Mouse (Mus musculus) 3T3-L1 (cell line): ENCODE results near the gene Phtf1.

ENCODE experiments used
- DNase-seq: peaks from one replicate; pipeline ENCODE4 v3.0.0-alpha.2; 2015; ENCODE audit warnings: low read depth, low spot score

The Phtf1 gene

DNA sequence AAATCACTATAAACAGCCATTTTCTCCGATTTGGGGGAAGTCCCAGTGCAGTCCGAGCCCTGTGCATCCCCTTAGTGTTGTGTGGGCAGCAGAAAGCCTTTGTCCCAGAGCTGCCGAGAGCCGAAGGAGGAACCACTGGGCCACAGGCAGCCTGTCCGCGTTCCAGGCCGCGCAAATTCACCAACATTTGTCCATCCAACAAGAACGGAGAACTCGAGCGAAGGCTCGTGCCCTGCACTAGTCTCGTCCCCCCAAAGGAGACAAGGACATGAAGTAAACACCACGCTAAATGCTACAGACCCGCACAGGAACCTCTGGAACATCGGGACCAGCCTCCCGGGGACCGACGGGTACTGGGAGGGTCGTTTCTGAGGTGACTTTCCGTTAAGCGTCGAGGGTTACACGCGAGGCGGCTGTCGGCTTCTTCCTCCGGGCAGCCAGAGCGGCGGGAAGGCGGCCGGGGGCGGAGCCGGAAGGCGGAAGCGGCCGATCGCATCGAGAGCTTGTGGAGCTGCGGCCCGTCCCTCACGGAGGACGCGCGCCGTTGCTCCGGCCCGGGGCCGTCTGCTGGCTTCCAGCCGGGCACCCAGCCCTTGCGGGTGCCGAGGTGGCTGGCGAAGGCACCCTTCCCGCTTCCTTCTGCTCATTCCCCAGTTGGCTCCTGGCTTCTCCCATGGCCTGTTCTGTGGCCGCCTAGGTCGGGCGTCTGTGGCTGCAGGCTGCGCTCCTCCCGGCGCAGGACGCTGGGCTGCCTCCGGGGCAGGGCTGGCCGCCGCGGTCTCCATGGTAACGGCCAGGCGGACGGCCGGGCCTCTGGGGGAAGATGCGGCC is at the start of gene Phtf1:
TSS of gene Phtf1 (plus strand) at position 250 of the 831 bp plus-strand sequence.
- DNase-seq = peak; percentile 84

DNA sequence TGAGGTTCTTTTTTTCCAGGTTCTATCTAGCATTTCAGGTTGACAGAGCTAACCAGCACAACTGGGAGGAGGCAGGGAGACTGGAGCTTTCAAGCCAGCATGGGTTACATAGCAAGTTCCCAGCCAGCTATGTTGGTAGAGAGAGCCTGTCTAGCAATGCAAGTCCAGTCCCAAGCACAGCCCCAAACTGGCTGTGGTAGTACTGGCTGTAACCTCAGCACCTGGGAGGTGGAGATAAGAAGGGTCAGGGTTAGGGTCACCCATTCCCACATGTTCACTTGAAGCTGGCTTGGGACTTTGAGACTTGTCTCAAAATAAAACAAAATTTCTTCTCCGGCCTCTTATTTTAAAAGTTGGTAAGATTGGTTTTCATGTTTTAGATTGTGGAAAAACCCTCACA is 47.8 kb upstream of the Phtf1 start:
- no peak for DNase-seq

DNA sequence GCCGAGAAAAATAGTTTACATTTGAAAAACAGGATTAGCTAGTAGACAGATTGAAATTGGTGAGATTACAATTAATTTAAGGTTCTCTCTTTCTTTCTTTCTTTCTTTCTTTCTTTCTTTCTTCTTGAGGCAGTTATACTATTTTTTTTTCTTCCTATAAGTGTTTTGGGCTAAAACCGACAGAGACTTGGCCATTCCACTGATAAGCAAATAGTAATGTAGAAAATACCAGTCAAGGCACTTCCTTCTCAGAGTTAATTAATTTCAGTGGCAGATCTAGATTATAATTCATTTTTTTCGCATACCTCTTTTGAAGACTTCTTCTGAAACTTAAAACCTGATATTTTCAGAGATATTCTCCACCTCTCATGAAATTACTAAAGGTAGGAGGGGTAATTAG is 42.6 kb upstream of the Phtf1 start:
- DNase-seq = no peak

DNA sequence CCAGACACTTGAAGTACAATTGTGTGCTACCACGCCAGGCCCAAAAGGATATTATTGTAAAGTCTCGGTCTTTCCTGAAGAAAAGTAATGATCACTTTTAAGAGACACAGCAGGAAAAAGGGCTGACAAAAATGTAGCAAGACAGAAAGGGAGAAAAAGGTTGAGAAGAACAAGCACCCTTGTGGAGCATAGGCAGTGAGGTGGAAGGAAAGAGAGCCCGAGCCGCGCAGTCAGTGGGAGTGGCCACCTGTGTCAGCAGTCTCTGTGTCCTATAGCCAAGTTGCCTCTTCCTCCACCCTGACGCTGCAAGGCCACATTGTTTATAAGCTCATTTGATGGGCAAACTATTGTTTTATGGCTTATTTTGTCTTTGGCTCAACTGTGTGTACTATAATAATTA is 40.4 kb upstream of the Phtf1 start:
- DNase-seq = no peak

DNA sequence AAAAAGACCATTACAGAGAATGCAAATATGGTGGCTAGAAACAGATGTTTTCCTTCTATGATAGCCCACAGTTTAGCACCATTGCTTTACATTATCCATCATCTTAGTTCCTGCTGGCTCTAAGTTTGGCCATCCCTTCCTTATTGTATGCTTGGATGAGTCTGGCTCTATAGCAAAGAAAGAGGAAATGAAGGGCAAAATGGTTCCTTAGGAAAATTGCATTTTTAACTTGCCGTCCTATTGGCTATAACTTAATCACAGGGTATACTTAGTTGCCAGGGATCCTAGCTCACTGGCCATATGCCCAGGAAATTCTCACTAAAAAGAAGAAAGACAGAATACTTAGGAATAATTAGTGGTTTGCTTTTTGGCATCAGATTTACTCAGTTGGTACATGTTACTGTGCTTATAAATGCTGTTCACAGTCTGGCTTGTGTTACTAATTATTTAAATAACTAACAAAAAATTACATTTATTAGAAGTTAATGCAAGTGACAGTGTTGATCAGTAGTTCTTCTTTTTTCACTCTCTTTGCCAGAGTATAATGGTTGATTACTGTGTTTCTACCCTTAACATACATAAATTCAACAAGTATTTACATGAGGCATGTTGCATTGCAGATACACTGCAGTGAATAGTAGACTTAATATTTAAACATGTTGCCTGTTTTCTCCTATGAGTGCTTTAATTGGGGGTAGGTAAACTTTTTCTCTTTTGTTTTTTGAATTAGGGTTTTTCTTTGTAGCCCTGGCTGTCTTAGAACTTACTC is 22.9 kb upstream of the Phtf1 start:
- DNase-seq = peak; percentile 25

DNA sequence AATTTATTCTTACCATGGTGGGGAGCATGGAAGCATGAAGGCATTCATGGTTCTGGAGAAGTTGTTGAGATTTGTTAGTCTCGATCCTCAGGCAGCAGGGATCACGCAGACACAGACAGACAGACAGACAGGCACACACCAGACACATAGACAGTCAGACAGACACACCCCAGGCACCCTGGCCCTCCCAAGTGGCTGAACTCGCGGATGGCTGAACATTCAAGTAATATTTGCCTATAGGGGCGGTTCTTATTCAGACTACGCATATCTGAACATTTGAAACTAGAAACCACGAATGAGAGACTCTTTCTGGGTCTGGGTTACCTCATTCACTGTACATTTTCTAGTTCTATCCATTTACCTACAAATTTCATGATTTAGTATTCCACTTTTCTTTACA is 19.2 kb upstream of the Phtf1 start:
- DNase-seq = no peak

DNA sequence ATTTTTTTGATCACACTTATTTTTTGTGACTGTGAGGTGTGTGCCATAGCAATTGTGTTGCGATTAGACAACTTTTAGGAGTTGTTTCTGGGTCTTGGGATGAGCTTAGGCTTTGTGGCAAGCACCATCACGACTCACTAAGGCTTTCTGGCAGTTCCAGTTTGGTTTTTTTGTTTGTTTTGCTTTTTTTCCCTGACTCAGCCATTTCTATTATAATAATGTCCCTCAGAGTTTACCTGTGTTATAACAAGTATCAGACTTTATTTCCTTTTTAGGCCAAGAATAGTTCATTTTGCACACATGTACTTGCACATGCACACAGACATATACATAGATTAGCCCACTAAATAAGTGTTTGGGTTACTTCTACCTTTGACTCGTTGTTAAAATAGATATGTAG is 7.3 kb upstream of the Phtf1 start:
- no peak for DNase-seq

DNA sequence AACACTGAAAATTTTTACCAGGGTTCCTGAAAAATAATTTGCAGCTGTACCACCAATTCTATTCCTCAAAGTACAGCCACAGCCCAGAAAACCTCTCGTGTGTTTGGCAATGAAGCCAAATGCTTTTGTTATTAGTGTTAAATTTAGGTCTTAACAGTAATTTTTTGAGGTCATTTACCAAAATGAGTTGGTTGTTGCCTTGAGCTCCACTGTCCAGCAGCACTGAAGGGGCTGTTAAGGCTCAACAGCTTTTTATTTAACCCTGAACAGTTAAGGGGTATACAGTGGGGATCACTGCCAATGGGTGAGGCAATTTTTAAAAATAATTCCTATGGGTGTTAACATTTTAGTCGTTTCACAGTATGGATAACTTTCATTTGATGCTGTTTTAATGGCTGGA is 679 bp upstream of the Phtf1 start:
- no peak for DNase-seq

DNA sequence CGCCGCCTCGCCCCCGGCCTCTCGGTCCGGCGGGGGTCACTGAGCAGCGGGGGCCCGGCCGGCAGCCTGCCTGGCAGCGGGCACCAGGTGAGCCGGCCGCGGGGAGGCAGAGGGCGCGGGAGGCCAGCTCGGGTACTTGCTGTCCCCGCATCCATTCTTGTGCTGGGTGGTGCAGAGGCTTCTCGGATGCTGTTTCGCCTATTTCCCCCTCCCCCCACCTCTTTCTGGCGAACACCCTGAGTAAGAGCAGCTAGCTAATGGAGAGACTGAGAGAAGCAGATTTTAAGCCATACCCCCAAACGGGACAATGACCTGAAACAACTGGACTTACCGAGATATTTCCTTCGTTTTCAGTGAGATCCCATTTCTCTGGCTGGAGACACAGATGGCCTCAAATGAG is 791 bp downstream of the Phtf1 start:
- DNase-seq = peak; percentile 81

DNA sequence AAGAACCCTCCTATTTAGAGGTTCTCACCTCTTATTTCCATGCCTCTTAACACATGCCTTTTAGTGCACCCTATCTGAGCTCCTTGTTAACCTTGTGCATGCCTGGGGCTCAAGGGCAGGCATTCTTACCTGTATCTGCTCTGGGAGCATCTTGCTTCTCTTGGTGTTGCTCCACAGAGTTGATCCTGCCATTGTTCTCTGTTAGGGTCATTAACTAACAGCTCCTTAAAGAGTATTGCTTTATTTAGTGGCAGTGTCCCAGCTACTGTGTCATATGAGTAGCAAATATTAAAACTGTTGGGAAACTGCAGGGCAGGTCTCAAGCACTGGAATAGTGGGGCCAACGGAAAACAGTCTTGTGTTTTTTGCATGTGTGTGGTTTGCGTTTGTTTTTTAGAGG is 3.2 kb downstream of the Phtf1 start:
- no peak for DNase-seq

DNA sequence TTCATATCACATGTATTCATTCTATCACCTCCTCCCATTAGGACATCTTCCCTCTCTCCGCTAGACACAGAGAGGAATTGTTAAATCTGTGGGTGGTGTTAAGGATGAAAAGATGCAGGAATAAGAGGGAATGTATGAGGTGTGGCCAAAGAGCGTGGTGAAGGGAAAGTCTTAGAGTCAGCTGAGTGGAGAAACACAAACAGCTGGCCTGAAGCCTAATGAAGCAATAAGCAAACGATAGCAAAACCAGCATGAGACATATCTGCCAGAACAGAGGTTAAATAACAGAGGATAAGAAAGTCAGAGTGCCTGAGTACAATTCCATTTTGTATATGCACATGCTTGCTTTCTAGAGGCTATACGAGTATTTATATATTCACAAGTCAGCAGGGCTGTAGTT is 16.6 kb downstream of the Phtf1 start:
- DNase-seq = no peak

DNA sequence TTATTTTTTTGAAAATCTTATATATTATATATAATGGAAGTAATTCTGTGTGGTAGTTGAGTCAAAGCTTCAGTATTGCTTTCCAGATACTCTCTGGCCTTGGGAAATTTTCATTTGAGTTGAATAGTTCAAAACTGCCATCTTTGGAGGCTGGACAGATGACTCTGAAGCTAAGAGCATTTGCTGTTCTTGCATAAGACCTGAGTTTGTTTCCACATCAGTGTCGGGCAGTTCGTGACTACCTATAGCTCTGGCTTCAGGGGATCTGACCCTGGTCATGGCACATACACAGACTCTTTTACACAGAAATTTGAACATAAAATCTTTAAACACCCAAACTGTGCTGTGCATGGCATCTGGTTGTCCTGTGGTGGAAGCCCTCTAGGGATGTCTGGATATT is 17.3 kb downstream of the Phtf1 start:
- no peak for DNase-seq

DNA sequence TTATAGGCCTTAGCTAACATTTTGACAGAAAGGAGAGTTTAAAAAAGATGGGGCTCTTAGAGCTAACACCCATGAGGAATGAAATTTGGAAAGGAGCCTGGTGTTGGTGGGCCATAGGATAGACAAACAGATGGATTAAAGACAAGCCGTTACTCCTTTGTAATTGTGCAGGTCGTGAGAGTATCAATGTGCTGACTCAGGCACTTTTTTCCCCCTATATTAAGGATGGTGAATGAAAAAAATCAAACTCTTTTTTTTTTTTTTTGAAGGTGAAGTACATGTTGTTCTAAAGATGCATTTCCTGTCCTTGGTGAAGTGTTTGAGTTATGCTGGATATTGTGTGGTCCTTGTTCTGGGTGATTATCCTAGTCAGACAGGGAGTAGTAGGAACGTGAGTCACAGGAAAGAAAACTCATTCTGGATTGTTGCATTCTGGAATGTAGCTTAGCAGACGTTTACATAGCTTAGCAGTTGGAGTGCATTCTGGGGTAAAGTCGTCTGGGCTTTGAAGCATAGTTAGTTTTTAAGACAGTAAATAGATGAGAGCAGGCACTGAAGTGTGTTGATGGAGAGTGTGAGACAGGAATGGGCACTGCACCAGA is 20.0 kb downstream of the Phtf1 start:
- DNase-seq = peak; percentile 71

DNA sequence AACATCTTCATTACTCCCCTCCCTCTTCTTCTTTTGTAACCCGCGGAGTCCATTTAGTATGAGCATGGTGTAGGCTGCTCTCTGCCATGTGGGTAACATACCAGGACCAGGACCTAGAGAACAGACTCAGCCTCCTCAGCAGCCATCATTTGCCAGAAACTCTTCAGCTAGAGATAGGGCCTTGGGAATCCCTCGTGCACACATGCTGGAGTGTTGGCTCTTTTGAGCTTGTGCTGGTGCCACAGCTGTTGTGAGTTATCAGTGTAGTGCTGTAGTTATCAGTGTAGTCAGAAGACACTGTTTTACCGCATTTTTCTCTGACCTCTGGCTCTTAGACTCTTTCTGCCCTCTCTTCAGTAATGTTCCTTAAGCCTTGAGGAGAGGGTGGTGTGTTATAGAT is 21.4 kb downstream of the Phtf1 start:
- no peak for DNase-seq

DNA sequence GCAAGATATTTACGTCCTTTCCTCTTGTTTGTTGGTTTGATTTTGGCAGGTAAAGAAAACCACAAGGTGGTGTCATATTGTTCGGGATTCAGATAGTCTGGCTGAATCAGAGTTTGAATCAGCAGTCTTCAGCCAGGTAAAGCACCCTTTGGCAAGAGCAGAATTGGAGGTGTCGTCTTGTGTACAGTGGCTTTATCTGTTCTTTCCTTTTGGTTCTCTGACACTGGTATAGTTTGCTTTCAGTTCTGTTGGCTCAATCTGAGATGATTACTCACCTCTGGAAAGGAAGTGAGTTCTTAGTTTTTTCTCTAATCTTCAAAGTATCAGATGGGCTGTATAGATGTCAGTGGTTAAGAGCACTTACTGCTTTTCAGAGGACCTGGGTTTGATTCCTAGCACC is 23.4 kb downstream of the Phtf1 start:
- no peak for DNase-seq

DNA sequence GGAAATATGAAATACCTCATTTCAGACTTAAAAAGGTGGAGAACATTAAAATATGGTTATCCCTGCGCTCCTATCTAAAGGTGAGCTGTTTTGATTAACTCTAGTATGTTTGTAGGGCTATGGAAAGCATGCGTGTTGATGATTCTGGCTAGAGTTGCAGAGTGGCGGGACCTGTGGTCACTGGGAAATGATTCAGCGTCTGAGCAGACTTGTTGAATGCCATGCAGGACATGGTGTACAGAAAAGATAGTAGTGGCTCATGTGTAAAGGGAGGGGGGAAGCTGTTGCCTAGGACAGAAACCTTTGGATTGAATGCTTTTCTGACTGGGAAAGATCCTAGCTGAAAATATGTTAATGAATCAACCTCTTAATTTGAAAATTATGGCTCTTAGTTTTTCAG is 30.8 kb downstream of the Phtf1 start:
- no peak for DNase-seq

DNA sequence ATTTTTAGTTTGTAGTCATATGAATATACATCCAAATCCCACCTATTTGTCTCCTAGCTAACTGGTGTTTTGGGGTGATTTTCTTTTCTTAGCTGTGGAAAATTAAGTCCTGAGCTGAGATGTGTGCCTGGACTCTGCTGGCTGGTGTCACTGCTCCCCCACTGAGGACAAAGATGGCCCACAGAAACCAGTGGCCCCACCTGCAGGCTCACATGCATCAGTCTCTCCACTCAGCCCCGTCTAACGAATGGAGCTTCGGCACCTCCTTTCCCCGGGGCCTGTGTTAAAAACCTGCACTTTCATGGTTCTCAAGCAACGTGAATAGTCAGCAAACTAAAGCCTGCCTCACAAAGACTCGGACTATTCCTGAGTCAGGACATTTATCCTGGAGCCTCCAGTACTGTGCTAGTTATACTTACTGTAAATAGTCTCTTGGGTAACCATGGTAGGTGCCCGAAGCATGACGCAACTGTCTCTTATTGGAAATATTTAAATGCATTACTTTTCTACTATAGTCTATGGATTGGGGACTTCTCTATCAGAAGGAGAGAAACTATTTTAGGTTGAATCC is 39.1 kb downstream of the Phtf1 start:
- DNase-seq = no peak

DNA sequence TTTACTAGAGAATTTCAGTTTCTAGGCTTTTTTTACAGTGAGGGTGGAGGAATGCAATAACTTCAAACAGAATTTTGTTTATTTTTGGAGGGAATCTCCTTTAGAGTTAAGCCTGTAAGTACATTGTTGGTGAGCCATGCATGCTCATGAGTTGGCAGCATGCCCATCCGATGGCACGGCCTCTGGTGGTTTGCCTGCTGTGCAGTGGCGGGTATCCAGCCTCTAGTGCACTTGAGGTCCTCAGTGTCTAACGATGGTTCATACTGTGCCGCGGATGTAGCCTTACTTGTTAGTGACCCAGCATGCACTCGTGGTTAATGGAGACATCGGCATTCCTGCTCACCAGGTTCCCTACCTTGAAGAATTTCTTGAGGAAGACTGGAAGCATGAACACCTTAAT is 39.6 kb downstream of the Phtf1 start:
- DNase-seq = peak; percentile 15

DNA sequence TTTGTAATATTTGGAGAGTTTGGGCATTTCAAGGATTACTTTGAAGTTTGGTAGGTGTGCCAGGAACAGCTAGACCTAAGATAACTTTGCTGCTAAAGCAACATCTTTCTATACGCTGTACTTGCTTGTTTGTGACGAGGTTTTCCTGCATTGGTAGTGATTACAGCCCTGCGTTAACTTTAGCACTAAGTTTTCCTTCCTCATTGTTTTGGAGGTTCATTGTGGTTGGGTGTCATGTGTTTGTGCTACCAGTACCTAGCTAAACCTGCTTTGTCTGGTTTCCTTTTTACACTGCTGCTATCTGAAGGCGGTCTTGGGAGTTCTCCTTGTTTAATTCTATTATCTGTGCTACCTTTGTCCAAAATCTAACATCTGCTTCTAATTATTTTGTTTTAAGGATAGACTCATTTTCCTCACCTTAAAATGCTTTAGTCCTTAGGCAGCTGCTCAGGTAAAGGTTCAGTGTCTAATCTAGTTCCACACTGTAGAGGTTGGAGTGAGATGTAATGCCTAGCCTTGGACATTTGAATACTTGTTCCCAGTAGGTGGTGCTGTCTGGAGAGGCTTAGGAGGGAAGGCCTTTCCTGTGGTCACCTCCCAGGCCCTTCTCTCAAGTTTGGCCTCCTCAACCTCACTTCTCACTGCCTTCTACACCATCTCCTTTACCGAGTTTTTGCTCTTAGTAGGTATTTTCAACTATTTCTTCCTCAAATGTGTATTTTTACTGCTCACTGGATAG is 42.2 kb downstream of the Phtf1 start:
- peak; percentile 47 for DNase-seq

DNA sequence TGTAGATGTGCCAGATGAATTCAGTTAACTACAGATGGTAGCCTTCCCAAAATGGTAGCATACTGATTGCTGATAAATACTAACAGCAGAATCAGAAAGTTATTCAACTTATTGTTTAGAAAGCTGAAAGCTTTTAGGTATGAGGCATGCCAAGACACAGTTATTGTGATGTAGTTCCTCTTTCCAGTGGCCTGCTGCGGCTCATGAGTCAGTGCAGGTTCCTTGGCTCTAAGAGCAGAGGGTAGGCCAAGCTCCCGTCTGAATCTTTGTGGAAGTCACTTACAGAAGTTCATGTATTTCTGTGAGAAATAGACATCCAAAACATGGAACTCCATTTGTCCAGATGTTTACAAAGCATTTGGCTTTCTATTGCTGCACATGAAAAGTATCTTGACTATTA is 44.1 kb downstream of the Phtf1 start:
- DNase-seq = no peak

DNA sequence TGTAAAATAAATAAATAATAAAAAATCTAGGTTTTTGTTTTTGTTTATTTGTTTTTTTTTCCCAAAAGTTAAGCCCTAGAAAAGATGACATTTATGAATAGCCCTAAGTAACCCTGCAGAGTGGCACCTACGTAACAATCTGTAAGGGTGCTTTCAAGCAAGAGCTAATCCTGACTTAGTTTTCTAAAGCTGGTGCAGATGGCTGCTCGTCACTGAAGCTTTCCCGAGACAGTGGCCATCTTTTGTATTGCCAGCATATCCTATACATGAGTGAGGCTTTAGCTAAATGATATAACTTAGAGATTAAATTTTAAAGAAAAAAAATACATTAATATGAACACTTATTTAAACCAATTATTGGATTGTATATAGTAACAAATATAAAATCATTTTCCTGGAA is 50.0 kb downstream of the Phtf1 start:
- DNase-seq = no peak

DNA sequence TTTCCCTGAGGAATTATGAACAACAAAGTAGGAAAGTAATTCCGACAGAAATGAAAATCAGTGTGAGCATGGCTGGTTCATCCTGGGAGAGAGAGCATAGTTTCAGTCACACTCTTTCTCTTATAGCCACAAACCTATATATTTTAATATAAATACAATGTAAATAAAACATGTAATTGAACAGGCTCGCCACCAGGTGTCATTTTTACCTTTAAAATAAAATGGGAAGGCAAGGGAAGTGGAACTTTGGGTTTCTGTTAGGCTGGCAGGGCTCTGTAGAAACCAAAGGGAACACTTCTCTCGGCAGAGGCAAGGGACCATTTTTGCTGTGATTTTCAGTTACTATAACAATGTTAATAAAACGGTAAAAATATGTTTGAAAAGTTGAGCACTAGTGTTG is 51.5 kb downstream of the Phtf1 start:
- peak; percentile 60 for DNase-seq
